Mouse (Mus musculus) brain, adult 2 months (tissue): ENCODE measurements around the gene Usp54.
A peak's percentile ranks its signal among the peaks of the same experiment; 100 is the strongest.

ENCODE experiments used
- DNase-seq: peaks from one replicate; pipeline ENCODE4 v3.0.0; 2011; ENCODE audit warnings: low read depth, low spot score

Gene Usp54

GRCm38 (mm10) chr14:20508424-20508823 lies 132.4 kb downstream of the Usp54 start:
- peak; percentile 48 for DNase-seq

GRCm38 (mm10) chr14:20502966-20503365 lies 137.9 kb downstream of the Usp54 start:
- peak; percentile 23 for DNase-seq

- DNase-seq: peak; percentile 83
Observed at GRCm38 (mm10) chr14:20499982-20500381, 140.9 kb downstream of the Usp54 start.
